Mouse (Mus musculus) kidney, adult 2 months (tissue): ENCODE data around the gene Slc26a11.

Experiments used
- CTCF ChIP-seq: fragments of 200-500 bp; conservative IDR thresholded peaks from 2 replicates; pipeline ENCODE4 v1.5.1; 2011; ENCODE audit warnings: low read depth, mild to moderate bottlenecking, control low read depth, low read length, moderate library complexity, mixed read lengths; ENCODE audit not compliant: insufficient read depth, insufficient read length
- POLR2A ChIP-seq: fragments of 200-500 bp; IDR thresholded peaks from one replicate; pipeline ENCODE4 v1.6.1; 2011; ENCODE audit warnings: low read depth, low read length, control low read depth

GRCm38 (mm10) chr11:119375425-119375824 is 20.1 kb downstream of the Slc26a11 start:
- no peak for TF ChIP-seq POLR2A
- TF ChIP-seq CTCF, result no peak
